Mouse (Mus musculus) myocyte (in vitro differentiated cells): ENCODE data around the gene Kitl.

Source experiments
- E2F4 ChIP-seq: IDR thresholded peaks from one replicate; pipeline ENCODE4 v1.6.1; 2011; ENCODE audit warnings: mild to moderate bottlenecking, control low read depth, moderate library complexity; ENCODE audit not compliant: insufficient read depth
- MAX ChIP-seq: IDR thresholded peaks from one replicate; pipeline ENCODE4 v1.6.1; 2011; ENCODE audit warnings: low read depth, mild to moderate bottlenecking, control low read depth
- MYOG ChIP-seq, 3 experiments: IDR thresholded peaks; one replicate each; pipeline ENCODE4 v1.6.1; 2011; ENCODE audit warnings: control low read depth in 2 of 3, low read depth in 2 of 3, mild to moderate bottlenecking in 2 of 3; ENCODE audit not compliant: insufficient read length in 2 of 3, control insufficient read depth in 1 of 3, insufficient read depth in 1 of 3
- POLR2A ChIP-seq: IDR thresholded peaks from one replicate; pipeline ENCODE4 v1.6.1; 2011; ENCODE audit warnings: low read depth, mild to moderate bottlenecking, control low read depth, moderate library complexity; ENCODE audit not compliant: insufficient read length
- USF1 ChIP-seq: IDR thresholded peaks from one replicate; pipeline ENCODE4 v1.6.1; 2011; ENCODE audit warnings: low read depth, mild to moderate bottlenecking, control low read depth, moderate library complexity

DNA sequence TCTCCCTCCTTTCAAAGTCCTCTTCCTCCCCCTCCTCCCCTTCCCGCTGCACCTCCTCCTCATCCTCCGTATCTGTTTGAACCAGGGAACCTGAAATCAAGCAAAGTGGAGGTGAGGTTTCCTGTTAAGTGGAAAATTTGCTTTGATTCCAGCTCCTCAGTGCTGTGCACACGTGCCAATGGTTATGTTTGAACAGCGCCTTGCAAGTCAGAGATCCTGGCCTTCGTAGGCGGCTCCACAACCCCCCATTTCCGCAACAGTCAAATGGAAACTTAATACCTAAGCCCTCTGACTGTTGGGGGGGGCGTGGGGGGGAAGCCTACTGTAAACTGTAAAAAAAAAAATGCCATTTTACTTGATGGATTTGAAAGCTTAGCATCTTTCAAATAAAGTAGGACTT lies 10.2 kb downstream of the Kitl start:
- TF ChIP-seq E2F4 (no peak), POLR2A (no peak), MYOG (IDR thresholded peaks at IDR 0.05; ENCODE audit: control insufficient read depth in 1 of 3, insufficient read depth in 1 of 3, insufficient read length in 2 of 3, low read depth in 2 of 3) (no peak), MAX (no peak), USF1 (no peak)
